In the genomic region with DNA sequence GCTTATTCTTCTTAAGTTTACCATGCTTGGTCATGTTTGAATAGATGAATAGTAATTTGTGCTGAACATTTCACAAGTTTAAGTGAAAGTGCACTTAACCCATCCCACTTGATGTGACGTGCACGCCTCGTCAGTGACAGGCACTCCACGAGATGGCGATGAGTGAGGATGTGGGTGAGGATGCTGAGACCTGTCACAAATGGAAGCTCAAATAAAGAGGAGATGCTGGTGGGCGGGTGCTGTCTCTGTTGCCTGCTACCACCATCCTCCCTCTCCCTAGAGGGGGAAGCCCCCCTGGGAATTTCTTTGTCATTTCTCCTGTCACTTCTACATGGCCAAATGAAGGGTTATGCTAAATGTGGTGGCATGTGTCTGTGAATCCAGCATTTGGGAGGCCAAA, we compare ENCODE assay signal across 29 mouse cellular contexts.
A peak's percentile ranks its signal among the peaks of the same experiment; 100 is the strongest.
DNase-seq lines count a peak whose midpoint lies in the region; ATAC-seq lines count a peak whose summit lies in the region.
"Had no signal": no experiment of that assay in that cellular context is flagged by ENCODE, and none has a peak within 500 bp of the region (broad histone marks: within the 10 kb centered on the region; RNA-seq: fewer than 3 reads in every experiment).

No protein-coding gene starts in this region.

- no peaks in the 10 kb centered on the region for H3K9me3 ChIP-seq in forebrain, embryonic 13.5 days (replicated peaks)
- no peaks in the 10 kb centered on the region for H3K9me3 ChIP-seq in forebrain, embryonic 11.5 days (ENCODE audit: control insufficient read depth, low read length)
- H3K9me3 ChIP-seq in forebrain, embryonic 16.5 days (ENCODE audit: control insufficient read depth, low read length) = no peaks in the 10 kb centered on the region
- H3K9me3 ChIP-seq: G1E; hindbrain, embryonic 12.5 days; kidney, embryonic 15.5 days; liver, embryonic 13.5 days had no signal

- ATAC-seq in forebrain, embryonic 13.5 days = peak; percentile 48; the same call in 1 of the 2 replicates
- no peak for ATAC-seq in forebrain, embryonic 11.5 days (replicated peaks; ENCODE audit: low FRiP score)
- ATAC-seq in forebrain, embryonic 16.5 days = peak; percentile 67
- ATAC-seq: hindbrain, postnatal 0 days; lung, postnatal 0 days had no signal

- no peak overlapping the region for H3K9ac ChIP-seq in forebrain, embryonic 13.5 days
- H3K9ac ChIP-seq in forebrain, embryonic 11.5 days (ENCODE audit: low read length) = no peak overlapping the region
- H3K9ac ChIP-seq in forebrain, embryonic 16.5 days (replicated peaks; ENCODE audit: low read depth, low read length) = no peak overlapping the region
- H3K9ac ChIP-seq: hindbrain, embryonic 12.5 days; kidney, embryonic 15.5 days; liver, embryonic 13.5 days had no signal

- H3K27ac ChIP-seq in forebrain, embryonic 13.5 days = peak overlapping the region; percentile 16
- no peak overlapping the region for H3K27ac ChIP-seq in forebrain, embryonic 11.5 days (ENCODE audit: low read depth, low read length)
- H3K27ac ChIP-seq in forebrain, embryonic 16.5 days (ENCODE audit: low read length) = peak overlapping the region; percentile 35; the same call in 1 of the 2 replicates
- H3K27ac ChIP-seq: hindbrain, embryonic 12.5 days; hindbrain, postnatal 0 days; kidney, embryonic 15.5 days; liver, embryonic 13.5 days; macrophage; stomach, postnatal 0 days had no signal

- H3K27me3 ChIP-seq in forebrain, embryonic 13.5 days = no peaks in the 10 kb centered on the region
- H3K27me3 ChIP-seq in forebrain, embryonic 11.5 days (ENCODE audit: control insufficient read depth, insufficient read depth, low read length) = no peaks in the 10 kb centered on the region
- H3K27me3 ChIP-seq in forebrain, embryonic 16.5 days (replicated peaks; ENCODE audit: control insufficient read depth, insufficient read depth, low read length) = no peaks in the 10 kb centered on the region
- H3K27me3 ChIP-seq: hindbrain, embryonic 12.5 days; kidney, embryonic 15.5 days; liver, embryonic 13.5 days had no signal

- H3K4me2 ChIP-seq in forebrain, embryonic 13.5 days = no peak overlapping the region
- H3K4me2 ChIP-seq in forebrain, embryonic 11.5 days (ENCODE audit: low read depth, low read length, severe bottlenecking) = no peak overlapping the region
- no peak overlapping the region for H3K4me2 ChIP-seq in forebrain, embryonic 16.5 days (ENCODE audit: low read length)
- H3K4me2 ChIP-seq: heart, embryonic 11.5 days; hindbrain, embryonic 12.5 days; kidney, embryonic 15.5 days; liver, embryonic 13.5 days had no signal

- H3K4me1 ChIP-seq in forebrain, embryonic 13.5 days = peaks cover 33% of the 10 kb centered on the region
- 0 out of 2 replicates have a peak, but pooled peaks cover 3% of the 10 kb centered on the region for H3K4me1 ChIP-seq in forebrain, embryonic 11.5 days (replicated peaks; ENCODE audit: control insufficient read depth, insufficient read depth, low read length)
- peaks cover 27% of the 10 kb centered on the region for H3K4me1 ChIP-seq in forebrain, embryonic 16.5 days (replicated peaks; ENCODE audit: control insufficient read depth, insufficient read depth, low read length)

- H3K4me3 ChIP-seq in forebrain, embryonic 13.5 days = no peak overlapping the region
- no peak overlapping the region for H3K4me3 ChIP-seq in forebrain, embryonic 11.5 days (ENCODE audit: low read depth, low read length)
- no peak overlapping the region for H3K4me3 ChIP-seq in forebrain, embryonic 16.5 days (replicated peaks; ENCODE audit: low read length)
- H3K4me3 ChIP-seq: erythroblast, embryonic 14.5 days; hindbrain, embryonic 12.5 days; kidney, embryonic 15.5 days; liver, embryonic 13.5 days had no signal

- 57% methylated on average over 6 of the region's 6 CpGs for WGBS in forebrain, embryonic 13.5 days
- 71% methylated on average over 6 of the region's 6 CpGs for WGBS in forebrain, embryonic 11.5 days
- 58% methylated on average over 6 of the region's 6 CpGs for WGBS in forebrain, embryonic 16.5 days

- DNase-seq in forebrain, embryonic 11.5 days (ENCODE audit: low spot score) = no peak
- DNase-seq in CD4-positive helper T cell, adult 2 months (ENCODE audit: low read depth, low spot score) = peak; percentile 64
- DNase-seq in T-cell, adult 2 months (ENCODE audit: low spot score) = peak; percentile 76
- no peak for DNase-seq in urinary bladder, adult 18-20 months (ENCODE audit: low spot score in 2 of 2)
- DNase-seq in spleen, adult 12 weeks (ENCODE audit: low spot score) = no peak
- DNase-seq in left cerebral cortex, adult 18-20 months (ENCODE audit: low spot score in 2 of 2) = no peak
- DNase-seq: adrenal gland, postnatal 10 days; cerebellum, adult 11-12 months; gastrocnemius, postnatal 14 days; heart, postnatal 36 days; kidney, adult 11 months; kidney, postnatal 25 days; left cerebral cortex, postnatal 4 days; liver, embryonic 13.5 days; lung, adult 18-20 months; retina, postnatal 1 day; thymus, adult 18-20 months; thymus, postnatal 25 days had no signal

- H3K36me3 ChIP-seq in forebrain, embryonic 13.5 days (ENCODE audit: poor library complexity, severe bottlenecking) = no peaks in the 10 kb centered on the region
- no peaks in the 10 kb centered on the region for H3K36me3 ChIP-seq in forebrain, embryonic 11.5 days (ENCODE audit: control insufficient read depth, insufficient read depth, low read length)
- no peaks in the 10 kb centered on the region for H3K36me3 ChIP-seq in forebrain, embryonic 16.5 days (ENCODE audit: control insufficient read depth, insufficient read depth)
- H3K36me3 ChIP-seq: hindbrain, embryonic 12.5 days; liver, embryonic 13.5 days had no signal

Comparison
In these comparisons a context has a peak if more than half of its experiments do, and no peak if none do; other contexts are left out.
1. DNase-seq: peak in CD4-positive helper T cell, adult 2 months (single experiment) and T-cell, adult 2 months (single experiment); none in forebrain, embryonic 11.5 days (single experiment), urinary bladder, adult 18-20 months (0 of 2), spleen, adult 12 weeks (single experiment) and left cerebral cortex, adult 18-20 months (0 of 2).